ENCODE assay signal across 21 mouse cellular contexts in genomic region chr4:57116278-57116677, GRCm38 (mm10). TPM values are rescaled to one million over a fixed set of nuclear protein-coding genes. Genes with fewer than 3 reads are reported as not detected.
A peak's percentile ranks its signal among the peaks of the same experiment; 100 is the strongest.
DNase-seq lines count a peak whose midpoint lies in the region; ATAC-seq and TF ChIP-seq lines count a peak whose summit lies in the region.
"Had no signal": no experiment of that assay in that cellular context is flagged by ENCODE, and none has a peak within 500 bp of the region (broad histone marks: within the 10 kb centered on the region; RNA-seq: fewer than 3 reads in every experiment).

No protein-coding gene starts in this region.

- peak; percentile 67 for DNase-seq in liver, adult 2 months (ENCODE audit: extremely low read depth, low read depth, low spot score)
- DNase-seq in layer of hippocampus, postnatal 36 days = no peak
- no peak for DNase-seq in spleen, postnatal 36 days (ENCODE audit: low spot score in 2 of 2)
- DNase-seq in left cerebral cortex, adult 8-10 months (ENCODE audit: low spot score in 2 of 2) = no peak
- DNase-seq: adrenal gland, adult 8-10 months; cerebellum, adult 9-10 months; forebrain, postnatal 0 days; gastrocnemius, postnatal 14 days; kidney, adult 9 months; kidney, postnatal 36 days; lung, adult 18-20 months; lung, postnatal 10 days; thymus, postnatal 14 days had no signal

- 52% methylated on average over 6 of the region's 6 CpGs for WGBS in liver, adult 2 months
- 70% methylated on average over 6 of the region's 6 CpGs for WGBS in liver, embryonic 16.5 days (ENCODE audit: insufficient replicate concordance)

- H3K9ac ChIP-seq in liver, adult 2 months (ENCODE audit: low read depth, low read length) = no peak overlapping the region
- no peak overlapping the region; the same call in 1 of the 2 replicates for H3K9ac ChIP-seq in liver, embryonic 16.5 days (ENCODE audit: low read depth, low read length)
- H3K9ac ChIP-seq: forebrain, postnatal 0 days; hindbrain, embryonic 15.5 days; midbrain, embryonic 12.5 days had no signal

- peak overlapping the region; percentile 48 for H3K4me2 ChIP-seq in liver, embryonic 16.5 days (ENCODE audit: low read depth, low read length)
- H3K4me2 ChIP-seq: hindbrain, embryonic 15.5 days; midbrain, embryonic 12.5 days had no signal

- ATAC-seq in erythroblast, adult 5-6 weeks (replicated peaks; ENCODE audit: low FRiP score, poor library complexity, severe bottlenecking) = no peak
- ATAC-seq in liver, embryonic 16.5 days (ENCODE audit: low read depth) = peak; percentile 96
- ATAC-seq: activated CD4-positive, CD25-positive, alpha-beta regulatory T cell, adult 4 months; forebrain, postnatal 0 days had no signal

- no peak for TF ChIP-seq POLR2A in liver, adult 2 months (IDR thresholded peaks at IDR 0.05; ENCODE audit: extremely low read depth, insufficient read depth, low read length)

- H3K79me2 ChIP-seq in liver, adult 2 months (ENCODE audit: control insufficient read depth, insufficient read depth, low read length) = peaks cover 21% of the 10 kb centered on the region; the same call in 1 of the 2 replicates

- no peak overlapping the region for H3K27ac ChIP-seq in liver, adult 2 months (replicated peaks; ENCODE audit: insufficient read depth, low read depth, low read length)
- peak overlapping the region; percentile 64 for H3K27ac ChIP-seq in liver, embryonic 16.5 days (ENCODE audit: low read length)
- H3K27ac ChIP-seq: hindbrain, embryonic 15.5 days; left cerebral cortex, adult 2 months; limb, embryonic 10.5 days; midbrain, embryonic 12.5 days had no signal

- no peaks in the 10 kb centered on the region; the same call in 1 of the 2 replicates for H3K27me3 ChIP-seq in erythroblast, embryonic 14.5 days (ENCODE audit: control insufficient read depth)
- no peaks in the 10 kb centered on the region for H3K27me3 ChIP-seq in liver, adult 2 months (ENCODE audit: control insufficient read depth, insufficient read depth, low read length)
- no peaks in the 10 kb centered on the region for H3K27me3 ChIP-seq in liver, embryonic 16.5 days (ENCODE audit: control insufficient read depth, insufficient read depth, low read depth, low read length)
- H3K27me3 ChIP-seq: hindbrain, embryonic 15.5 days; midbrain, embryonic 12.5 days had no signal

- peak overlapping the region; percentile 57 for H3K4me3 ChIP-seq in erythroblast, embryonic 14.5 days (replicated peaks)
- H3K4me3 ChIP-seq in liver, adult 2 months (ENCODE audit: insufficient read depth, low read depth, low read length) = no peak overlapping the region
- peak overlapping the region; percentile 0; the same call in 1 of the 2 replicates for H3K4me3 ChIP-seq in liver, embryonic 16.5 days (ENCODE audit: low read depth, low read length)
- H3K4me3 ChIP-seq: hindbrain, embryonic 15.5 days; left cerebral cortex, adult 2 months; limb, embryonic 10.5 days; midbrain, embryonic 12.5 days had no signal

- no peaks in the 10 kb centered on the region for H3K9me3 ChIP-seq in erythroblast, embryonic 14.5 days (ENCODE audit: control insufficient read depth, low read length)
- H3K9me3 ChIP-seq in liver, embryonic 16.5 days (replicated peaks; ENCODE audit: control insufficient read depth, low read length) = no peaks in the 10 kb centered on the region
- H3K9me3 ChIP-seq: hindbrain, embryonic 15.5 days; limb, embryonic 10.5 days; midbrain, embryonic 12.5 days had no signal

- no peak for TF ChIP-seq CTCF in liver, adult 2 months (IDR thresholded peaks at IDR 0.05; ENCODE audit: low read depth, low read length)

- peaks cover 73% of the 10 kb centered on the region for H3K4me1 ChIP-seq in erythroblast, embryonic 14.5 days (ENCODE audit: control insufficient read depth)
- H3K4me1 ChIP-seq in liver, adult 2 months (ENCODE audit: control insufficient read depth, insufficient read depth, low read length) = peaks cover 43% of the 10 kb centered on the region
- peaks cover 26% of the 10 kb centered on the region for H3K4me1 ChIP-seq in liver, embryonic 16.5 days (ENCODE audit: control insufficient read depth, low read depth, low read length)
- H3K4me1 ChIP-seq: hindbrain, embryonic 15.5 days; midbrain, embryonic 12.5 days had no signal

- no peaks in the 10 kb centered on the region for H3K36me3 ChIP-seq in erythroblast, embryonic 14.5 days (ENCODE audit: control insufficient read depth)
- H3K36me3 ChIP-seq in liver, adult 2 months (ENCODE audit: control insufficient read depth, insufficient read depth, low read length) = no peaks in the 10 kb centered on the region
- no peaks in the 10 kb centered on the region for H3K36me3 ChIP-seq in liver, embryonic 16.5 days (ENCODE audit: control insufficient read depth, insufficient read depth)
- H3K36me3 ChIP-seq: hindbrain, embryonic 15.5 days; limb, embryonic 10.5 days; midbrain, embryonic 12.5 days had no signal

RNA-seq across cellular contexts. Expression of gene Epb41l4b, which starts 27.0 kb away (rescaled TPM):
- 0.02 and 0.03 TPM in 2 replicates for polyA plus RNA-seq in erythroblast, embryonic 14.5 days (2012)
- total RNA-seq in erythroblast, adult 5-6 weeks (2015; ENCODE audit: low replicate concordance) = 0.63 TPM in 1 of 2 replicates, not detected in the other
- 3.9 TPM in 1 of 2 replicates, not detected in the other for total RNA-seq in erythroblast, adult 5-6 weeks (2017; ENCODE audit: low replicate concordance)
- total RNA-seq in liver, adult 2 months (2014; rRNA removed) = 44.7 and 46.3 TPM in 2 replicates
- 33.9 and 36.5 TPM in 2 replicates for polyA plus RNA-seq in liver, adult 2 months (2012; rRNA removed)
- polyA plus RNA-seq in liver, embryonic 16.5 days (2015; fragmentation: Nextera tagmentation; extraction: Ambion mirVana) = 1.4 and 2.0 TPM in 2 replicates
- 10 to 100 TPM; 20.4 to 23.5 TPM for total RNA-seq in layer of hippocampus, postnatal 36 days (2021)
- 10 to 100 TPM; 30.5 to 45.1 (median 34.8) TPM for total RNA-seq in left cerebral cortex, adult 8-10 months (2022)
- polyA plus RNA-seq: activated CD4-positive, CD25-positive, alpha-beta regulatory T cell, adult 4 months had no signal
